Mouse (Mus musculus) forebrain, embryonic 16.5 days (tissue): ENCODE measurements around the gene Olfr573-ps1. TPM values are rescaled to one million over a fixed set of nuclear protein-coding genes. Genes with fewer than 3 reads are reported as not detected.
A peak's percentile ranks its signal among the peaks of the same experiment; 100 is the strongest.

Experiments used
- ATAC-seq: fragments of 200-750 bp; cut with Nextera tagmentation; 2 replicates; pipeline ENCODE4 v1.8.0; 2017; ENCODE audit warnings: mild to moderate bottlenecking, moderate library complexity
- H3K27ac ChIP-seq: fragments of 300-500 bp; sonication (generic); 2 replicates; pipeline ENCODE4 v1.5.1; 2014; ENCODE audit warnings: low read length, control low read depth
- H3K27me3 ChIP-seq: fragments of 300-500 bp; sonication (generic); replicated peaks from 2 replicates; pipeline ENCODE4 v1.6.1; 2014; ENCODE audit warnings: low read length; ENCODE audit not compliant: control insufficient read depth, insufficient read depth
- H3K36me3 ChIP-seq: fragments of 300-500 bp; sonication (generic); 2 replicates; pipeline ENCODE4 v1.6.1; 2014; ENCODE audit not compliant: control insufficient read depth, insufficient read depth
- H3K4me1 ChIP-seq: fragments of 300-500 bp; sonication (generic); replicated peaks from 2 replicates; pipeline ENCODE4 v1.6.1; 2014; ENCODE audit warnings: low read length; ENCODE audit not compliant: control insufficient read depth, insufficient read depth
- H3K4me2 ChIP-seq: fragments of 300-500 bp; sonication (generic); 2 replicates; pipeline ENCODE4 v1.6.1; 2014; ENCODE audit warnings: mild to moderate bottlenecking, low read length, control low read depth
- H3K4me3 ChIP-seq: fragments of 300-500 bp; sonication (generic); replicated peaks from 2 replicates; pipeline ENCODE4 v1.5.1; 2014; ENCODE audit warnings: mild to moderate bottlenecking, low read length, control low read depth
- H3K9ac ChIP-seq: fragments of 300-500 bp; sonication (generic); replicated peaks from 2 replicates; pipeline ENCODE4 v1.6.1; 2014; ENCODE audit warnings: low read depth, low read length, control low read depth
- H3K9me3 ChIP-seq: fragments of 300-500 bp; sonication (generic); 2 replicates; pipeline ENCODE4 v1.6.1; 2016; ENCODE audit warnings: low read length; ENCODE audit not compliant: control insufficient read depth
- WGBS: fragments of 180-500 bp; shearing (Covaris S2); extraction: QIAGEN DNeasy Blood & Tissue Kit; methylation state at CpG from one replicate; pipeline ENCODE4 v1.1.7; 2014; 5-methylcytosine and 5-hydroxymethylcytosine counted together
- polyA plus RNA-seq: library from polyadenylated mRNA; unstranded; fragments of >200 nt; fragmentation: Nextera tagmentation; extraction: Ambion mirVana; gene quantifications from 2 replicates; pipeline ENCODE4 v1.2.1, GENCODE M21; 2015

The Olfr573-ps1 gene
- polyA plus RNA-seq, 1 experiment from 2014 or later = not detected

GRCm38 (mm10) chr7:102927105-102927504 is 15.3 kb downstream of the Olfr573-ps1 start:
- Histone ChIP-seq H3K4me1 (no peaks in the 10 kb centered on the region), H3K4me3 (no peak overlapping the region), H3K27me3 (no peaks in the 10 kb centered on the region), H3K36me3 (no peaks in the 10 kb centered on the region), H3K9me3 (no peaks in the 10 kb centered on the region), H3K27ac (no peak overlapping the region), H3K9ac (no peak overlapping the region), H3K4me2 (no peak overlapping the region)
- 74% methylated on average over 3 of the region's 3 CpGs for whole genome bisulfite sequencing
- no peak for ATAC-seq

GRCm38 (mm10) chr7:102924109-102924508 is 18.3 kb downstream of the Olfr573-ps1 start, which contains the start of gene Olfr572:
Gene Olfr572 (plus strand): TSS chr7:102924409.
- 76% methylated on average over 1 of the region's 1 CpGs for WGBS
- no peak within 1 kb of the TSS for H3K4me3 ChIP-seq

DNA sequence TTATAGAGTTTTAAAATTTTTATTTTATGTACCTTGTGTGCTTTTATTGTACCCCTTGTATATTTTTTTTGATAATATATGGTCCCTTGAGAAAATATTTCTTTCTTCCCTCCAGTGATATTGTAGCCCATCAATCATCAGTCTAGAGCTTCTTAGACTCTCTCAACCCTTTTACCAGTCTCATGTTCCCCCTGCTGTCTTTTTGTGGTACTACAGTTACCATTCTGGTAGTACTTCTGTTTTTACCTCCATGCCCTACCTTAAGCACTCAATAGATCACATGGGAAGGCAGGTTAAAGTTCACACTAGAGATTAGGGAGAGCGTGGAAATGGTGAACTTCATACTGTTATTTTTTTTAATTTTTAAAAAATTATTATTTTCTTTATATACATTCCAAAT is 22.7 kb downstream of the Olfr573-ps1 start:
- ATAC-seq = peak; percentile 70; the same call in 1 of the 2 replicates
- H3K4me2 ChIP-seq = no peak overlapping the region
- 19% methylated on average over 1 of the region's 1 CpGs for WGBS

More at GRCm38 (mm10) chr7:102924109-102924508, 18.3 kb downstream of the Olfr573-ps1 start, which contains the start of gene Olfr572:
- Histone ChIP-seq H3K4me1 (no peaks in the 10 kb centered on the region), H3K36me3 (no peaks in the 10 kb centered on the region), H3K27ac (no peak within 1 kb of the TSS), H3K27me3 (no peaks in the 10 kb centered on the region), H3K9ac (no peak within 1 kb of the TSS), H3K4me2 (no peak within 1 kb of the TSS), H3K9me3 (no peaks in the 10 kb centered on the region)
- ATAC-seq = no peak

DNA sequence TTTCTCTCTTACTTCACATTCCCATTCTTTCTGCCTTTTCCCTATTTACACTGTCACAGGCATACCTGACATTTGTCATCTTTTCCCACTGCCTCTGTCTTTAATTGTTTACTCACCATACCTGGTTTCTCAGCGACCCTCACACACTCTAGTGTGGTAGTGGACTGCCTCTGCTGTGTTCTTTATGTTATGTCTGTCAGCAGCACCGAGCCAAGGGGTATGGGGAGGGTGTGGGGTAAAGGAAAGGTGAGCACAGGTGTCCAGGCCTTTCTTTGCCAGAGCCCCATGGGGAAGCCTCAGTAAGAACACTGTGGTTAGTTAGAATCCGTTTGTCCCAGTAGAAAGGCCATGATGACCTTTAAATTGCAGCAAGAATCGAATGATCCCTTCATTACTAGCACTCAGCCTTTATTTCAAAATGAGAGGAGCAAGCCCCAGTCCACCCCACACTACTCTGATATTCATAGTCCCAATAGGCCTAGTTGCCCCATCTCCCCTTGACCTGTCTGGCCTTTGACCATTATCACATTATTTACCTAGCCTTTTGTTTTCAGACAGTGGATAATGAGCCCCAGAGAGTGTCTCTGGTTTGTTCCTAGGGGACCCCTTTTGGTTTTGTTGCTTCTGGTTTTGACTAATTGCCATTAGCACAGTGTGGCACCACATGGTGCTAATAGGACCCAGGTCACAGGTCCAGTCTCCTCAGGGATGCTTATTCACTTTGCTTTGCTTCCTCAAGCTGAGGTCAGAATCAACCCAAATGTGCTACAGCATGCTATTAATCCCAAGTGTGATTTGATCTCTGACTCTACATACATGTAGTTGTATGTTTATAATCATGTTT is 25.1 kb downstream of the Olfr573-ps1 start, which contains the start of gene Olfr571:
Olfr571 (minus strand) TSS at position 505 of the 844 bp plus-strand sequence.
- H3K9ac ChIP-seq = no peak within 1 kb of the TSS
- ATAC-seq = no peak
- 65% methylated on average over 4 of the region's 4 CpGs for WGBS
- no peaks in the 10 kb centered on the region for H3K27me3 ChIP-seq
- no peak within 1 kb of the TSS for H3K27ac ChIP-seq
- H3K36me3 ChIP-seq = no peaks in the 10 kb centered on the region
- no peak within 1 kb of the TSS for H3K4me2 ChIP-seq
- H3K4me3 ChIP-seq = no peak within 1 kb of the TSS
- H3K4me1 ChIP-seq = no peaks in the 10 kb centered on the region
- H3K9me3 ChIP-seq = no peaks in the 10 kb centered on the region

More for the DNA sequence above, 22.7 kb downstream of the Olfr573-ps1 start:
- Histone ChIP-seq H3K27me3 (no peaks in the 10 kb centered on the region), H3K27ac (no peak overlapping the region), H3K9ac (no peak overlapping the region), H3K4me3 (no peak overlapping the region), H3K36me3 (no peaks in the 10 kb centered on the region), H3K4me1 (no peaks in the 10 kb centered on the region), H3K9me3 (no peaks in the 10 kb centered on the region)

- Histone ChIP-seq H3K27me3 (no peaks in the 10 kb centered on the region), H3K27ac (no peak overlapping the region), H3K4me2 (no peak overlapping the region), H3K36me3 (no peaks in the 10 kb centered on the region), H3K9ac (no peak overlapping the region), H3K4me3 (no peak overlapping the region), H3K4me1 (no peaks in the 10 kb centered on the region), H3K9me3 (no peaks in the 10 kb centered on the region)
- 84% methylated on average over 5 of the region's 5 CpGs for WGBS
- no peak for ATAC-seq
These were observed 26.0 kb downstream of the Olfr573-ps1 start for GRCm38 (mm10) chr7:102916405-102916804.

DNA sequence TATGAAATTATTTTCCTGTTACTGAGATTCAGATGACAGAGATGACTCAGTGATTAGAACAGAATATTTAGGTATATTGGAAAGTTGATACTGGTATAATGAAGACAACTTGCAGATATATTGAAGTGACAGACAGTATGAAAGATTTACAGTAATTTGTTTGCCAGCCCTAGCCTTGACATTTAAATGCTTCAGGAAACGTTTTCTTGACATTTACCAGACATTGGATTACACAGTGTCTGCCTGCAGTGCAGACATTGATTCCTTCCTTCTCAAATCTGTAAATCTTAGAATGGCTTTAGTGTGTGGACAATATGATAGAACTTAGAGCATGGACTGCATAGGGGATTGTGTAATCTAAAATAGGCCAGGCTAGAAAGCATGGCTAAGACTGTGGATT is 27.1 kb downstream of the Olfr573-ps1 start:
- Histone ChIP-seq H3K9ac (no peak overlapping the region), H3K9me3 (no peaks in the 10 kb centered on the region), H3K4me2 (no peak overlapping the region), H3K27ac (no peak overlapping the region), H3K36me3 (no peaks in the 10 kb centered on the region), H3K27me3 (no peaks in the 10 kb centered on the region), H3K4me3 (no peak overlapping the region), H3K4me1 (no peaks in the 10 kb centered on the region)
- WGBS = 40% methylated on average over 1 of the region's 1 CpGs
- ATAC-seq = no peak

Other genes starting within 250 kb of the Olfr573-ps1 start
- not detected in 2 replicates for gene Olfr557, start 246.7 kb downstream of the Olfr573-ps1 start, polyA plus RNA-seq
- not detected in 2 replicates for gene Olfr558, start 240.4 kb downstream of the Olfr573-ps1 start, polyA plus RNA-seq
- not detected in 2 replicates for gene Olfr33, start 223.5 kb downstream of the Olfr573-ps1 start, polyA plus RNA-seq
- gene Olfr559, start 215.1 kb downstream of the Olfr573-ps1 start, polyA plus RNA-seq = not detected in 2 replicates
- not detected in 2 replicates for gene Olfr560, start 183.2 kb downstream of the Olfr573-ps1 start, polyA plus RNA-seq
- gene Olfr78, start 183.1 kb downstream of the Olfr573-ps1 start, polyA plus RNA-seq = not detected in 2 replicates
- gene Olfr561, start 171.4 kb downstream of the Olfr573-ps1 start, polyA plus RNA-seq = not detected in 2 replicates
- not detected in 2 replicates for gene Olfr564, start 139.1 kb downstream of the Olfr573-ps1 start, polyA plus RNA-seq
- not detected in 2 replicates for gene Olfr566, start 83.8 kb downstream of the Olfr573-ps1 start, polyA plus RNA-seq
- not detected in 2 replicates for gene Olfr568, start 65.5 kb downstream of the Olfr573-ps1 start, polyA plus RNA-seq
- not detected in 2 replicates for gene Olfr569, start 51.7 kb downstream of the Olfr573-ps1 start, polyA plus RNA-seq
- 0.20 TPM in 1 of 2 replicates, not detected in the other for gene Olfr570, start 48.0 kb downstream of the Olfr573-ps1 start, polyA plus RNA-seq
- gene Olfr571, start 25.0 kb downstream of the Olfr573-ps1 start, polyA plus RNA-seq = not detected in 2 replicates
- gene Olfr572, start 18.2 kb downstream of the Olfr573-ps1 start, polyA plus RNA-seq = not detected in 2 replicates
- not detected in 2 replicates for gene Olfr574, start 5.9 kb upstream of the Olfr573-ps1 start, polyA plus RNA-seq
- gene Olfr575, start 16.2 kb upstream of the Olfr573-ps1 start, polyA plus RNA-seq = not detected in 2 replicates
- gene Olfr576, start 20.1 kb upstream of the Olfr573-ps1 start, polyA plus RNA-seq = not detected in 2 replicates
- gene Olfr577, start 33.4 kb upstream of the Olfr573-ps1 start, polyA plus RNA-seq = not detected in 2 replicates
- not detected in 2 replicates for gene Olfr578, start 46.7 kb upstream of the Olfr573-ps1 start, polyA plus RNA-seq
- gene Olfr582, start 95.4 kb upstream of the Olfr573-ps1 start, polyA plus RNA-seq = not detected in 2 replicates
- not detected in 2 replicates for gene Olfr583, start 108.7 kb upstream of the Olfr573-ps1 start, polyA plus RNA-seq
- gene Olfr584, start 139.3 kb upstream of the Olfr573-ps1 start, polyA plus RNA-seq = not detected in 2 replicates
- gene Olfr585, start 155.1 kb upstream of the Olfr573-ps1 start, polyA plus RNA-seq = not detected in 2 replicates
- gene Olfr586, start 183.1 kb upstream of the Olfr573-ps1 start, polyA plus RNA-seq = not detected in 2 replicates
- not detected in 2 replicates for gene Olfr588-ps1, start 198.3 kb upstream of the Olfr573-ps1 start, polyA plus RNA-seq
- gene Olfr589, start 213.8 kb upstream of the Olfr573-ps1 start, polyA plus RNA-seq = not detected in 2 replicates
- gene Olfr591, start 235.8 kb upstream of the Olfr573-ps1 start, polyA plus RNA-seq = not detected in 2 replicates
- not detected in 2 replicates for gene Olfr592, start 242.2 kb upstream of the Olfr573-ps1 start, polyA plus RNA-seq